Mouse (Mus musculus) brown adipose tissue, adult 24 weeks (tissue): ENCODE measurements around the gene Mettl5. TPM values are rescaled to one million over a fixed set of nuclear protein-coding genes. Genes with fewer than 3 reads are reported as not detected.

Source experiments
- H3K27ac ChIP-seq: fragments of 200-500 bp; replicated peaks from 2 replicates; pipeline ENCODE4 v1.5.1; 2012; ENCODE audit warnings: low read depth, mild to moderate bottlenecking, low read length
- H3K4me1 ChIP-seq: fragments of 200-500 bp; 2 replicates; pipeline ENCODE4 v1.6.1; 2012; ENCODE audit warnings: low read length, mixed read lengths; ENCODE audit not compliant: control insufficient read depth, insufficient read depth, insufficient read length
- H3K4me3 ChIP-seq: fragments of 200-500 bp; 2 replicates; pipeline ENCODE4 v1.5.1; 2012; ENCODE audit warnings: low read depth, mild to moderate bottlenecking, low read length, moderate library complexity; ENCODE audit not compliant: insufficient read depth
- polyA plus RNA-seq: library from polyadenylated mRNA; stranded (reverse); fragments of >200 nt; gene quantifications from 2 replicates; pipeline ENCODE4 v1.2.4, GENCODE M21; 2012; ENCODE audit not compliant: missing spikeins, insufficient read depth, insufficient read length

Gene Mettl5
- polyA plus RNA-seq, 1 experiment, result 31.0 TPM

GRCm38 (mm10) chr2:69885050-69885449 lies 365 bp downstream of the Mettl5 start:
- no peaks in the 10 kb centered on the region for H3K4me1 ChIP-seq
- peak overlapping the region; percentile 70 for H3K4me3 ChIP-seq
- H3K27ac ChIP-seq, result no peak overlapping the region

DNA sequence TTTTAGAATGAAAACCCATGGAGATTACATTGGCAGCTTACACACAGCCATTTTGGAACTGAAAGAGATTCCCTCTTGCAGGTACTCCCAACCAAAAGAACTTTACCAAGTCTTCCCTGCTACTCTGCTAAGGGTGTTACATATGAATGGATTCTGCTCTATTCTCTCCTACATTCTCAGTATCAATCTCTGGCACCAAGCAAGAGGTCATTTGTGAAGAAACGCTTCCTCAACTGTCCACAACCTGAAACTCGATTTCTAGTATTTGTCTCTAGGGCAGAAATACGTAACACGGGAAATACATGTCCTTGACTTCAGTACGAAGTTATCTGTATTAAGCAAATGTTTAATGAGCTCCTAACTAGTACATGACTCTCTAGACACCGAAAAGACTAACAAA lies 834 bp downstream of the Mettl5 start:
- Histone ChIP-seq H3K4me3 (peak overlapping the region; percentile 70), H3K27ac (no peak overlapping the region), H3K4me1 (no peaks in the 10 kb centered on the region)

- Histone ChIP-seq H3K4me1 (no peaks in the 10 kb centered on the region), H3K4me3 (no peak overlapping the region), H3K27ac (no peak overlapping the region)
Observed at GRCm38 (mm10) chr2:69883990-69884391, 1.4 kb downstream of the Mettl5 start.

DNA sequence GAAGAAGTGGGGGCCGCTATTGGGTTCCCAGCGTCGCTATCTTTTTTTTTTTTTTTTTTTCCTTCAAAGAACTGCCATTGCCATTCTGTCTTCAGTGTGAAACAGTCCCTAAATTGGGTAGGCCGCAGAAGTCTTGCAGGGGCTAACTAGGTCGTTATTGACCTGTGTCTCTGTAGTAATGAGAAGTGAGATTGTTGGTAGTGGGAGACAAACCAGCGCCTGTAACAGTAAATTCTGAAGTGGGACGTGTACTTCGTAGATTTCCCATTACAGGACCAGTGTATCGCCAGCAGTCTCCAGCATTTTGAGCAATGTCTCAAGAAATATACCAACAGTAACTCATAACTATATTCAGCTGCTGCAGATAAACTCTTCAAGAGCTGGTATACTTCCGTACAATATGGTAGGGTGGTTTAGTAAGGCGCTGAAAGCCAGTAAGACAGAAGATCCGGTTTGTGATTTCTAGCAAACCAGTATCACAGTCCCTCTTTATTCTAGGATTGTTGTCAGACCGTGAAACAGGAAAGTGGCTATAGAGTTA lies 23.2 kb downstream of the Mettl5 start:
- peak overlapping the region; percentile 93 for H3K4me3 ChIP-seq
- H3K4me1 ChIP-seq, result no peaks in the 10 kb centered on the region
- H3K27ac ChIP-seq, result 0 out of 2 replicates have a peak overlapping the region, but pooled peaks have one; percentile 79

GRCm38 (mm10) chr2:69861485-69862091 lies 23.8 kb downstream of the Mettl5 start, which contains the start of gene Ssb:
TSS of gene Ssb (plus strand) at chr2:69861562.
- Histone ChIP-seq H3K27ac (peak within 1 kb of the TSS; percentile 79), H3K4me1 (no peaks in the 10 kb centered on the region), H3K4me3 (peak within 1 kb of the TSS; percentile 93)

DNA sequence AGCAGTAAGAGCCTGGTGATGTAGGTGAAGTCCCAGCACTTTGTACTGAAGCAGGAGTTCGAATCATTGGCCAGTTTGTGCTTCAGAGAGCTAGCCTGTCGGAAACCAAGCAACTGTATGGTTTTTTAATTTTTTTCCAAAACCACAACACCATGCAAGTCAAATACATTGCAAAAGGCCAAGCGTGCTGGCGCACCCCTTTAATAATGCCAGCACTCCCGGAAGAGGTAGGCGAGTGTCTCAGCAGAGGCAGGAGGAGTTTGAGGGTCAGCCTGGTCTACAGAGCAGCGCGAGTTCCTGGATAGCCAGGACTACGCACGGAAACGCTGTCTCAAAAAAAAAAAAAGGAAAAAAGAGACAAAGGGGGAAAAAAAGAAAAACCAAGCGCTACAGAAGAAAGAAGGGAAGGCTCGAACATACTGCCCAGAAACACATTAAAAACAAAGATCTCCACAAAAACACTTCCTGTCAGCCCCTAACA lies 24.4 kb downstream of the Mettl5 start:
- H3K4me3 ChIP-seq, result peak overlapping the region; percentile 62
- H3K27ac ChIP-seq, result peak overlapping the region; percentile 69
- H3K4me1 ChIP-seq, result no peaks in the 10 kb centered on the region

DNA sequence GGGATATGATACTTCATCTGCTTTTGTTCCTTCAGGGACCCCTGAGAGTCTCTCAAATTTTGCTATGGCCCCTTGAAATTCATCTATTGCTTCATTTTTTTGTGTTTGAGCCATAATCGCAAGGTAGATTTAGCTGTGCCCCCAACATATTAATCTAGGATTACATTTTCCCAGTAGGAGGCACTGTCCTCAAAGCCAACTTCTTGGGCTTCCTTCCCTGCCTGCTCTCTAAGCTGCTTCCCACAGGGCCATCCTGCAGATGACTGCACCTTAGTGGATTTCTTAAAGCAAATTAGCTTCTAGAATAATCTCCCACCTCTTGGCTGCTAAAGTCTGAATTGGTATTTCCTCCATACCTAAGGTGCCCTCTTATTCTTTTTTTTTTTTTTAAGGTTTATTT lies 27.5 kb downstream of the Mettl5 start:
- no peak overlapping the region for H3K4me3 ChIP-seq
- H3K4me1 ChIP-seq, result no peaks in the 10 kb centered on the region

DNA sequence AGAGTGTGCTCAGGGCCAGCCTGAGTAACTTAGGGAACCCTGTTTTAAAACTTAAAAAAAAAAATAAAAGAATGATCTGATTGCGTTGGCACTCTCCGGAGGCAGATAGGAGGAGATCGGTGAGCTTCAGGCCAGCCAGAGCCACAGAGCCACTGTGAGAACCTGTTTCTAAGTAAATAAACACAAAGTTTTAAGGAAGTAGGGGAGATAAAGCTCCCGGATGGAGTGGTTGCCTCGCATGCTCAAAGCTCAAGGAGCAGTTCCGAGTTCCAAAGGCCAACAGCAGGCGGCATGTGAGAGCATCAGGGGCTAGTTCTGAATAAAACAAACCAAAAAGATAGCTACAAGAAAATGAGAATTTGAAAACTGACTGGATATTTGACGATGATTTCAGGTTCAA lies 29.0 kb downstream of the Mettl5 start:
- no peak overlapping the region for H3K27ac ChIP-seq

More for the DNA sequence above, 27.5 kb downstream of the Mettl5 start:
- no peak overlapping the region for H3K27ac ChIP-seq

DNA sequence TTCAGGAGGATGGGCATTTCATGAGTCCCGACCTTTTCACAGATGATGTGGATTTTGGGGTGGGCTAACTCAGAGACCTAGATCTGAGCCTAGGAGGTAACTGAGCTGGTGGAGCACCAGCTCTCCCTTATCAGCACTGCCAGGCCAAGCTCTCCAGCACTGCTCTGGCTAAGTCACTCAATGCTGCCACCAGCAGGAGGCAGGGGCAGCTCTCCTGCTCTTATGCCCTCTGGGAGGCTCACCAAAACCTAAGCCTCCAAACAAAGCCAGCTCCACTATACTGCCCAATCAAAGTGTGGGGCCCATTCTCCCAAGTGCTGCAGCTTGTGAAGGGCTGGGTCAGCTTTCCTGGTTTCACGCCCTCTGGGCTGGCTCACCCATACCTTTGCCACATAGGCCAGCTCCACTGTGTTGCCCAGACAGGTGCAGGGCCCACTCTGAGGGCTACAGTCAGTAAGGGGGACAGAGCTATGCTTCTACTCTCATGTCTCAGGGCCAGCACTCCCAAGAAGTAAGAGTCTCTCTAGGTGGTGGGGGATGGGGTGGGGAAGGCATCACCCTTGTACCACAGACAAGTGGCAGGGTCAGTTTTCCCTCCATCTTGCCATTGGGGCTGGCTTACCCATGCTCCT lies 33.9 kb downstream of the Mettl5 start:
- peaks cover 2% of the 10 kb centered on the region; the same call in 1 of the 2 replicates for H3K4me1 ChIP-seq
- H3K4me3 ChIP-seq, result no peak overlapping the region
- no peak overlapping the region for H3K27ac ChIP-seq

More for the DNA sequence above, 29.0 kb downstream of the Mettl5 start:
- Histone ChIP-seq H3K4me1 (no peaks in the 10 kb centered on the region), H3K4me3 (no peak overlapping the region)

- H3K27ac ChIP-seq, result no peak overlapping the region
- peaks cover 2% of the 10 kb centered on the region; the same call in 1 of the 2 replicates for H3K4me1 ChIP-seq
- no peak overlapping the region for H3K4me3 ChIP-seq
Observed at GRCm38 (mm10) chr2:69849215-69849614, 36.2 kb downstream of the Mettl5 start.

GRCm38 (mm10) chr2:69840261-69840660 lies 45.2 kb downstream of the Mettl5 start:
- Histone ChIP-seq H3K4me3 (no peak overlapping the region), H3K4me1 (no peaks in the 10 kb centered on the region), H3K27ac (no peak overlapping the region)

- Histone ChIP-seq H3K27ac (no peak overlapping the region), H3K4me3 (no peak overlapping the region), H3K4me1 (no peaks in the 10 kb centered on the region)
Observed at GRCm38 (mm10) chr2:69838707-69839106, 46.7 kb downstream of the Mettl5 start.

- Histone ChIP-seq H3K27ac (no peak overlapping the region), H3K4me3 (no peak overlapping the region), H3K4me1 (no peaks in the 10 kb centered on the region)
Observed at GRCm38 (mm10) chr2:69837996-69838395, 47.4 kb downstream of the Mettl5 start.

GRCm38 (mm10) chr2:69837244-69837967 lies 48.0 kb downstream of the Mettl5 start:
- Histone ChIP-seq H3K4me1 (no peaks in the 10 kb centered on the region), H3K4me3 (no peak overlapping the region), H3K27ac (no peak overlapping the region)

DNA sequence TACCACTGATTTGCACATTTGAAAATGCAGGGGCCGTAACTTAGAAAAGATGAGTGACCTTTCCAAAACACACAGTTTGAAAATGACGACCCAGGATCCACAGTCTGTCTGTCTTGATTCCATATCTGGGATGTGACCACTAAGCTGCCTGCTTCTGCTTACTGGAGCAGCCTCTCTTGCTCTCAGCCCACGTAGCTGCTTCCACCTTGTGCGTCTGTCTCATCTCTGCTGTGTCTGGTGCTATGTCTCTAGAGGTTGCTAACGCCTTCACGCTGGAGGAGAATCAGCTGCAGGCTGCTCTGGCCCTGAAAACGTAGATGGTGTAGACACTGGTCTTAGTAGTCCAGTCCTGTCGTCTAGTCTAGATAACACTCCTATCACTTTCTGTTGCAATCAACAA lies 55.3 kb downstream of the Mettl5 start:
- Histone ChIP-seq H3K4me1 (no peaks in the 10 kb centered on the region), H3K27ac (no peak overlapping the region), H3K4me3 (no peak overlapping the region)
